Mouse (Mus musculus): ENCODE results near the gene Gm31371.
"Not testable (repeated sequence)": the region's sequence is repeated elsewhere in the genome, so short reads cannot be mapped to it uniquely, and the experiment has no call there.

GRCm38 (mm10) chr8:19919086-19919485 is 15.9 kb downstream of the Gm31371 start:
- TF ChIP-seq CTCF, EP300 (IDR thresholded peaks at IDR 0.05; ENCODE audit: low read depth): not testable (repeated sequence)

Measured in liver, postnatal 0 days (tissue).